8 mouse cellular contexts compared by ENCODE assay signal in the genomic region with DNA sequence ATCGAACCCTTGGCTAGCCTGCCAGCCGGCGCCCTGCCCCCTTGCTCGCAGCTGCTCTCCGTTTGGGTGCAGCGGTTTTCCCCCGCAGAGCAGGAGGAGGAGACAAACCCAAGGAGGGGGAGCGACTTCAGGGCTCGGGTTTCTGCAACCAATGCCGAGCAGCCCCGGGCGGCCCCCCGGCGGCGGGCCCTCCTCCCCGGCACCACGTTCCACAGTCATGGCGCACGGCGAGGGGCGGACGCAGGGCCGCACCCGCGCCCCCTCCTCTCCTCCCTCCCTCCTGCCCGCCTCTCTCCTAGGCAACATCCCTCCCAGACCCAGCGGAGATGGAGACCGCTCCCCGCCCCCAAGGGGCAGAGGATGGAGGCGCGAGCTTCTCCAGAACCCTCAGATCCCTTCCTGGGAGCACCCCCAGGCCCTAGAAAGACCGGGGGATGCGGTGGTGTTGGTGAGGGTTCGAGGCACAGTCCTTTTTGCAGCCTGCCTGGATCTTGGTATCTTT.
DNase-seq lines count a peak whose midpoint lies in the region; ATAC-seq lines count a peak whose summit lies in the region.

No protein-coding gene starts in this region.

- peak overlapping the region; percentile 88 for H3K9ac ChIP-seq in hindbrain, embryonic 16.5 days (ENCODE audit: low read depth, low read length)

- 2% methylated on average over 20 of the region's 34 CpGs for WGBS in hindbrain, embryonic 16.5 days

- no peaks in the 10 kb centered on the region for H3K36me3 ChIP-seq in hindbrain, embryonic 16.5 days (ENCODE audit: control insufficient read depth, insufficient read depth, low read length)

- H3K27me3 ChIP-seq in hindbrain, embryonic 16.5 days (replicated peaks; ENCODE audit: control insufficient read depth, insufficient read depth, low read length) = no peaks in the 10 kb centered on the region

- H3K27ac ChIP-seq in hindbrain, embryonic 16.5 days (ENCODE audit: low read depth, low read length) = peak overlapping the region; percentile 98

- peak overlapping the region; percentile 84 for H3K4me2 ChIP-seq in hindbrain, embryonic 16.5 days (ENCODE audit: low read length)

- peak; percentile 94 for ATAC-seq in hindbrain, embryonic 16.5 days

- no peaks in the 10 kb centered on the region for H3K9me3 ChIP-seq in hindbrain, embryonic 16.5 days (ENCODE audit: control insufficient read depth, low read length)

- peak; percentile 94 for DNase-seq in Muller cell, postnatal 12 days (ENCODE audit: inconsistent ontology term)
- DNase-seq in cerebellum, postnatal 14 days = peak; percentile 85 to 86
- peak; percentile 84 for DNase-seq in gastrocnemius, adult 18-20 months (ENCODE audit: low spot score)
- DNase-seq in left cerebral cortex, adult 18-20 months (ENCODE audit: low spot score in 2 of 2) = peak; percentile 84 to 94
- DNase-seq in lung, postnatal 4 days = peak; percentile 94 to 98
- peak; percentile 70 for DNase-seq in retina, postnatal 7 days (ENCODE audit: low read depth, low spot score)
- peak; percentile 74 to 88 for DNase-seq in urinary bladder, adult 18-20 months (ENCODE audit: low spot score in 2 of 2)

- peaks cover 24% of the 10 kb centered on the region for H3K4me1 ChIP-seq in hindbrain, embryonic 16.5 days (ENCODE audit: control insufficient read depth, insufficient read depth, low read depth, low read length)

- H3K4me3 ChIP-seq in hindbrain, embryonic 16.5 days (ENCODE audit: low read length) = peak overlapping the region; percentile 71

Comparison
In these comparisons a context has a peak if more than half of its experiments do, and no peak if none do; other contexts are left out.
1. Peak in every context shown above with its lines: DNase-seq, ATAC-seq, H3K4me3 ChIP-seq and H3K27ac ChIP-seq.